Mouse (Mus musculus) frontal cortex, postnatal 36 days (tissue): ENCODE results near the gene Armc7.
"Not testable (repeated sequence)": the region's sequence is repeated elsewhere in the genome, so short reads cannot be mapped to it uniquely, and the experiment has no call there.

ENCODE experiments used
- DNase-seq, 2 experiments: peaks; one replicate each; pipeline ENCODE4 v3.0.0; 2022; ENCODE audit warnings: low spot score in 2 of 2

Armc7 gene

DNA sequence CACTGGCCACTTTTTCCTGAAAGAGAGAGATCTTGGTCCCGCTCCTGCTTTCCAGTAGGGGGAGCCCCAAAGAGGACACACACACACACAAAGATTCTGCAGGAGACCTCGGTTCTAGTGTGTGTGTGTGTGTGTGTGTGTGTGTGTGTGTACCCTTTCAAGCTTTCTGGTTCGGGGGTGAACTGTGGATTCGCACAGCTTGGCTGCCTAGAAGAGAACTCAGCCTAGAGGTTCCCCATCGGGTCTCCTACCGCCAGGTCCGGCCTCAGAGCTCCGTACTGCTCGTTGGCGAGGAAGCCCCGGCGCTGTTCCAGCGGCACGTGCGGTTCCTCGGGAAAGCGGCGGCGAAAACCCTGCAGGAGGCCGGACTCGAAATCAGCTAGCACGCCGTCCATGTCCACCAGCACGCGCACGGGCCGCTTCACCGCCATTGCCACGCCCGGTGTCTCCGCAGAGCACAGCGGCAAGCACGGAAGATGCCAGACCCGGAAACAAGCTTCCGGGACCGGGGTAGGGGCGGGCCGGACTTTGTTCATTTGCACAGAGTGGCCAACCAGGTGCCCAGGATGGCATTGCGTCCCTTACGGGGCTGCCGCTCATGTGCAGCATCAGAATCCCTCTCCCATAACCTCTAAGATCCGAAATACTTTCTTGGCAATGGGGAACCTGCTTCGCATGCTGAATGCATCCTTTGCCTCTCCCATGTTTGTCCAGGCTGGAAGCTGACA lies 16.1 kb downstream of the Armc7 start, which contains the start of gene Nt5c:
Gene Nt5c (minus strand): TSS at position 507 of the 728 bp plus-strand sequence.
- DNase-seq = peak; percentile 76 to 89

DNA sequence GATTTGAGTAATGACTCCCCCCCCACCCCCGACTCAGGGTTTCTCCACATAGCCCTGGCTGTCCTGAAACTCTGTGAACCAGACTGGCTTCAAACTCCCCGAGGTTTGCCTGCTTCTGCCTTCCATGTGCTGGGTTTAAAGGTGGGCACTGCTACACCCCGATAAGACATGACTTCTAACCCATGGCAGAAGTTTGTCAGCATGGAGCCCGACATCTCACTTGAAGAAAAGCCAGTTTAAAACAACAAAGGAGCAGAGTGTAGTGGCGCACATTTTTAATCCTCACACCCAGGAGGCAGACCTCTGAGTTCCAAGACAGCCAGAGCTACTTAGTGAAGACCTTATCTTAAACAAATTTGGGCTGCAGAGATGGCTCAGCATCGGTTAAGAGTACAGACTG lies 16.9 kb downstream of the Armc7 start:
- DNase-seq = no peak

DNA sequence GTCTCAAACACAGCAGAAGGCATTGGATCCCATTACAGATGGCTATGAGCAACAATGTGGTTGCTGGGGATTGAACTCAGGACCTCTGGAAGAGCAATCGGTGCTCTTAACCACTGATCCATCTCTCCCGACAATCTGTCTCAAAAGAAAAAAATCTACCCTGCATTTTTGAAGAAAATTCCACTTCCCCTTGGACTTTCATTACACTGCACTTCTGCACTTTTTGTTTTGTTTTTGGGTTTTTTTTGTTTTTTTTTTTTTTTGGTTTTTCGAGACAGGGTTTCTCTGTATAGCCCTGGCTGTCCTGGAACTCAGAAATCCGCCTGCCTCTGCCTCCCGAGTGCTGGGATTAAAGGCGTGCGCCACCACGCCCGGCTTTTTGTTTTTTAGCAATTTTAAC lies 21.1 kb downstream of the Armc7 start:
- not testable (repeated sequence) for DNase-seq

DNA sequence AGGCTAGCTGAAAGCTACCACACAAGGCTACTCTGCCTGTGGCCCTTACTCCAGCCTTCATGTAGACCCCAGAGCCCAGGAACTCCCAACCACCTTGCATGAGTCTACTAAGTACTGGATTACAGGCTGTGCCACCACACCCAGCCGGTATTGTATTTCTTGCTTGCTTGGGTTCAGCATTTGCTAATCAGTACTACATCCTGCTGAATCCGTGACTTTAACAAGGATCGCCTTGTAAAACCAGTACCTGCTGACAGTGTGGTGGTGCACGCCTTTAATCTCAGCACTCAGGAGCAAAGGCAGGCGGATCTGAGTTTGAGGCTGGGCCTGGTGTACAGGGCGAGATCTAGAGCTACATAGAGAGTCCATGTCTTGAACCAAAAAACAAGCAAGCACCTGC lies 27.2 kb downstream of the Armc7 start:
- no peak for DNase-seq

DNA sequence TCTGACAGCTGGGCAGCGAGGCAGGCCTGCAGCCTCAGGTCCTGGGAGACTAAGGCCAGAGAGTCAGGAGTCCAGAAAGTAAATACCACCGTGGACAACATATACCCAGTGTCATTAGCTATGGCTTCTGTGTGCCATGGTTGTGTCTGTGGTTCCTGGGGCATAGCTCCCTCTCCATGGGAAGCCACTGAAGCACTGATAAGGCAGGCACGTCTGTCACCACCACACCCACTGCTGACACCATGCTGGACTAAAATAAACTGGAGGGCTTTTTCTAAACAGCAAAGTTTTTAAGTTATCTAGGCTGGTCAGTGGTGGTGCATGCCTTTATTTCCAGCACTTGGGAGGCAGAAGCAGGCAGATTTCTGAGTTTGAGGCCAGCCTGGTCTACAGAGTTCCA lies 31.1 kb downstream of the Armc7 start:
- no peak for DNase-seq

DNA sequence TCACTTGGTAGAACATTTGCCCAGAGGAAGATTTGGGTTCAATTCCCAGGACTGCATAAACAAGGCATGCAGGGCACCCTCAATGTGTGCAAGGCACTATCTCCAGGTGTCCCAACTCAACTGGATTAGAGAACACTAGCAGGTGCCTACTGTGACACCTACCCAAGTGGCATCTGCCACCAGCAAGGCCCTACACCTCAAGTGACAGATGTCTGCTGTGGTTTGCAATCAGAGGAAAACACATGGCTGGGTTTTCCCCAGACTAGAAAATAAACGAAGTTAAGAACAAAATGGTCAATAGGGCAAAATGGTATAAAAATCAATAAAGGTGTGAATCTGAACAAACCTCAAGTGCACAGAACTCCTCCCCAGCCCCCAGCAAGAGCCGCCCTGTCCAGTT lies 32.6 kb downstream of the Armc7 start:
- no peak for DNase-seq

DNA sequence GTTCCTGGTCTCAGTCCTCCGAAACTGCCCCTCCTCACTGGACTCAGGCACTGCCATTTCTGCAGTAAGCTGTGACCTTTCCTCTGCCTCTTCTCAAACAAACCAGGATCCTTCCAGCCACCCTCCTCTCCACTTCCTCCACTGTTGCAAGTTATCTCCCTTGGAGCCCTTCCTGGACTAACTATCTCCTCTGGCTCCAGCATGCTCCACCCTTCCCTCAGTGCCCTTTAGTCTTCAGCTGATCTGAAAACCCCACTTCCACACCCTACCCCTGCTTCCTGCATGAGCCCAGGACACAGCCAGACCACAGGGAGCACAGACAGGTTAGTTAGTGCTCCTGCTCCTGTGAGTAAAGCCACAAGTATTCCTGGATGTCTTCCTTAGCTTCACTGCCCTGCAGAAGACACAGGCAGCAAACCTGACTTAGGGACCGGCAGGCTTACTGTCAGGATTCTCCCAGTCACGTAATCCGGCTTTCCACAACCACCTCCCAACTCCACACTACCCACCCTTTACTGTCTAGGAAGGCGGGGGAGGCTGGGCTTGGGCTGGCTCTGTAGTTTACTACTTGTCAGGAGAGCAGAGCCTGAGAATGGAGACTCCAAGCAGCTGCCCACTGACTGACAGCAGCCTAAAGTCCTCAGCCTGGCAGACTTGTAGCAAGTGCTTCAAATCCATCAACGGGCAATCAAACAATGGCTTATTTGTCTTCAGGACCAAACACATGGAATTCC lies 34.5 kb downstream of the Armc7 start:
- DNase-seq = no peak

DNA sequence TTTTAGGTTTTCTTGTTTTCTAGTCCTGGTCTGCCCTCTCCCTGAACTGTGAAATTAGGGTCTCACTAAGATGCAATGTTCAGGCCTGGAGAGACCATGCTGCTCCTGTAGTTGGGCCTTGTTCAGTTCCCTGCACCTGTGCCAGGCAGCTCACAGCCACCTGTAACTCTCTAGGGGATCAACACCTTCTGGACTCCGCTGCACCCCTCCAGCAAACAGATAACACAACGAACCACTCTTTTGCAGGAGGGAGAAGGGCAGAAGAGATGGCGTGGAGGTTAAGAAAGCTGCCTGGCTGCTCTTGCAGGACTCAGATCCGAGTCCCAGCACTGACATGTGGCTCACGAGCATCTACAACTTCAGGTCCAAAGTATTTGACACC lies 35.0 kb downstream of the Armc7 start:
- no peak for DNase-seq

DNA sequence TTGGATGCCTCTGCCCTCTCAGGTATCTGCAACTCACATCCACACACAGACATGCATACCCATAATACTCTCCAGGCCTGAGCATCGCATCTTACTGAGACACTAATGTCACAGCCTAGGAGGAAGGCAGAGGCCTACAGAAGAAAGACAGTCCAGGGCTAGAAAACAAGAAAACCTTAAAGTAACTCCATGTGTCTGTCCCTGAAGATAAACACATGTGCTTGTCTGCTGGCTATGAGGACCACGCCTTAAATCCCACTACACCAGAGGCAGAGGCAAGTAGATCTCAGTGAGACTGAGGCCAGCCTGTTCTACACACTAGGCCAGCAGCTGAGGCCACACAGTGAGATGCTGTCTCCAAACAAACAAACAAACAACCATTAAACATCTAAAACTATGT lies 35.7 kb downstream of the Armc7 start:
- DNase-seq = no peak

DNA sequence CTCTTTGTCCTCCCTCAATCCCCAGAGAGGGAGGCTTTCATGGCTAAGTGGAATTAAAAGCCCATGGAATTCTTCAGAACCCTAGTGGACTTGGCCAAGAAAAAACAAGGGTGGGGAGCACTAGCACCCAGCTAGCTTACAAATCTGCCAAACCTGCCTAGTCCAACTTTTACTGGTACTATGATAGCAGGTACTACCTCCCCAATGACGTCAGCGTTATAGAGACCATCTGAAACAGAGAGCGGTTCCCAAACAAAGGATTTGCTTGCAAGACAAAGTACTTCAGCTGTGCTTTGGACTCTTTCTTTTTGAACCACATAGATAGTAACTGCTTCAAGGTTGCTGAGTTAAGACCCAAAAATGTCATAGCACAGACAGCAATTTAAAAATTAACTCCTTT lies 36.5 kb downstream of the Armc7 start:
- DNase-seq = no peak

DNA sequence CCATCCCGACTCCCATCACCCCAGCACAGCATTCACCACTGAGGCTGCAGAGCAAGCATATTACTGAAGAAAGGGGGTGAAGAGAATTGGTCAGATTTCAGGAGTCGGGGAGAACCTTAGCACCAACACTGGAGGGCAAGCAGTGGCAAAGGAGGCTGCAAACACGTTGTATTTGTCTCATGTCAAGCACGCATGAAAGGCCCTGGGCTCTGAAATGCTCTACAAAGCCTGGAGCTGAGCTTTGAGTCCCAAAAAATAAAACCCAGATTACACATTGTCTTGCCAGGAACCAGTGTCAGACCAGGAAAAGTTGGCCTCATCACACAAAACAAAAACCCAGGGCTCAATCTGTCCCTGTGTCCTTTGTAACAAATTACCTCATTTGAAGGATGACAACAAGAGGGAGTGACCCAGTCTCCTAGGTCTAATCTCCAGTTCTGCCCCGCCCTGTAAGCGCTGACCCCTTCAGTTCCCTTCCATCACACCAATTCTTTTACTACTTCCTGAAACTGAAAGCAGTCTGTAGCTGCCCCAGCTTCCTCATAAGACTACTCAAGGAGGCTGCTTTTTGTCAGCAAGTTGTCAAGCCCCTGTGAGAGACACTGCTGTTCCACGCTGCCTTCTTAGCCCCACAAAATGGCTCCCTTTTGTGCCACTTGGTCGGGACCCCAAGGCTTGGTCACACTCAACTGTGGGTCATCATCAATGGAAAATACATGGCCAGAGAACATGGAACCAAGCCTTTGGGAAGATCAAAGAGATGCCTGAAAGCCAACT lies 37.1 kb downstream of the Armc7 start:
- DNase-seq = no peak

DNA sequence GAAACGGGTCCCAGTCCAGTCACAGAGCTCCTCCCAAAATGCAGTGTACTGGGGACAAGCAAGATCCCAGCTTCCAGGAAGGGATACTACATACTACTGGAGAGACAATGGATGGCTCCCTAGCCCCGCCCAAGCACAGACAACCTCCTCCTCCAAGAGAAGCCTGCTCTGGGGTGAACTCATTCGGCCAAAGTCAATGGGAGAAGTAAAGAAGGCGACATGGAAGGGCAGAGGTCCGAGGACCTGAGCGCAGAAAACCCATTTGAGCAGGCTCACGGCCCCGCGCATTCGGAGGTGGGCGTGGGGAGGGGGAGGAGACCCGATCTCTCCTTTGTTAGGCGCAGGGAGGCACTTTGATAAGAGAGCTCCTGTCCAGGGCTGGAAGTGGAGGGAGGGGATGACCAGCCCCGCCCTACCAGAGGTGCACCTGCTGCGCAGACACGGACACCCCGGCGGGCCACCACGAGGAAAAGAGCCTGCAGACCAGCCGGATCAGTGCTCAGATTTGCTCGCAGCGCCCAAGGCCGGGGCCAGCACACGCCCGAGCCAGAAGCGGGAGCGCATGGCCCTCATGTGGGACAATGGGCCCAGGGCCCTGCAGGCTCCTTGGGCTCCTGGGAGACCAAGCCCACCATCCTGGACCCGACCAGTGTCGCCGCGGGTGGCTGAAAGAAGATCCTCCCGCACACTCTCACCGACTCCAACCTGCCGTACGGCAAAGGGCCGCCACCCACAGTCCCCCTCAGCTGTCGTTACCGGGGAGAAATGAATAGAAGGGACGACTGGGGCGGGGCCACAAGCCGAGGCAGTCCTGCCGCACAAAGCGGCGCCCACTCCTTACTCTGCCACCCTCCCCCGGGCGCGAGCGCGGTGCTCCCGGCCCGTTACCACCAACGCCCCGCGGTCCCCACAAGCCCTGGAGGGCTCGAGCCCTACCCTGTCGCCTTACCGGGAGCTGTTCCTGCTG lies 38.1 kb downstream of the Armc7 start:
- DNase-seq = no peak

DNA sequence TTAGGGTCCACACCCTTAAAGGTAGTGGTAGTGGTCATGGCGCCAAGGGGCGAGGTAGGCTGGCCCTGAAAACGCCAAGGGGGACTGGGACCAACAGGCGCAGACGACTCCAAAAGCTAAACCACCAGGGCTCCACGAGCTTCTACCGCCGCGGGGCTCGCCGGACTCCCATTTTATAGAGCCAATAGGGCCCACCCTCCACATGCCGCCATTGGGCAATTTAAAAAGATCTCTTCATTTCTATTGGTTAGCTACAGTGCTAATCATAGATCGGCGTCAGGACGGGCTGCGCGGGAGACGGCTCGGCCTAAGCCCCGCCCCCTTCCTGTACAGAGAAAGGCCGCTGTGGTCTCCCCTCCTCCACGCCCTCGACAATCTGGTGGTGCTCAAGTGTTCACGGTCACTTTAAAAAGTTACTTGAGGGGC lies 38.8 kb downstream of the Armc7 start, which contains the start of gene Jpt1:
Gene Jpt1 (minus strand): TSS at position 150 of the 426 bp plus-strand sequence.
- DNase-seq = peak; percentile 95 to 98

DNA sequence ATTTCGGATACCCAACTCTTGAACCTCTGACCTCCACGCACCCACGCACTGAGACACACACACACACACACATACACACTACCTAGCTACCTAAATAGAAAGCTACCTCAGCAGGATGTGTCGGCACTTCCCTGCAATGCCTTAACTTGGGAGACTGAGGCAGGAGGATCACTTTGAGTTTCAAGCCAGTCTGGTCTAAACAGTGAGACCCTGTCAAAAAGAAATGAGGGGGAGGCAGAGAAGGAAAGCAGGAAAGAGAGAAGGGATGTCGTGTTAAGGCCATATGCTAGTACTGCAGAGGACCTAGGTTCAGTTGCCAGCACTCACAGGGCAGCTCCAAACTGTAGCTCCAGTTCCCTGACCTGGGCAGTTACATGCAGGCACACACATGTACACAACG lies 39.6 kb downstream of the Armc7 start:
- no peak for DNase-seq

DNA sequence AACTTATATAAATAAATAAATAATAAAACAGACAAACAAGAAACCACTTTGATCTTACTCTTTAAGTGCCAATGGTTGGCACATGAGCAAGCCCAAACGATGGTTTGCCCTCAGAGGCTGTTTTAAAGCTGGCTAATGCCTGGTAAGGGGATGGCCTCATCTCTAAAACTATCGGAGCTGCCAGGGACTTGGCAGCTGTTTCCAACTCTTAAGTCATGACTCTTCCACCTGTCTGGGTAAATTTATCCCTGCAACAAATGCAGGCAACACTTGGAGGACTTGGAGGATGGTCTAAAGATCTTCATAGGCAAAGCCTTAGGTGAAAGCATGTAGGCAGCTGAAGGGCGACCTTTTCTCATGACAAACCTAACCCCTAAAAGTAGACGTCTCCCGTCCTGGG lies 41.5 kb downstream of the Armc7 start:
- no peak for DNase-seq

DNA sequence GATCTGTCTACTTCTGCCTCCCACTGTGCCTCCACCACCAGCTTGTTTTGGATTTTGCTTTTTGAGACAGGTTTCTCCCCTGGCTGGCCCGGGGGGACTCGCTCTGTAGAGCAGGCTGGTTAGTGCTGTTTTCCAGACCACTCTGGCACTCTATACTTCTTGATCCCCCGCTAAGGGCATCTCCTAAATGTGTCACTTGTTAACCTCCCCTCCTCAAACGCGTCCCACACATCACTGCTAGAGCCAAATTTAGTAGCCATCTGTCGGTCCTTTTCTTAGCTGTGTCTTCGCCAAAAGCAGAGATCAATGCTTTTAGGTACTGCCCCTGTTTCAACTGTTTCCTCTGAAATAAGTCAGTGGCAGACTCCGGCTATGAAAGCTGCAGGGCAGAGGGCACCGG lies 43.2 kb downstream of the Armc7 start:
- DNase-seq = peak; percentile 45 to 69

DNA sequence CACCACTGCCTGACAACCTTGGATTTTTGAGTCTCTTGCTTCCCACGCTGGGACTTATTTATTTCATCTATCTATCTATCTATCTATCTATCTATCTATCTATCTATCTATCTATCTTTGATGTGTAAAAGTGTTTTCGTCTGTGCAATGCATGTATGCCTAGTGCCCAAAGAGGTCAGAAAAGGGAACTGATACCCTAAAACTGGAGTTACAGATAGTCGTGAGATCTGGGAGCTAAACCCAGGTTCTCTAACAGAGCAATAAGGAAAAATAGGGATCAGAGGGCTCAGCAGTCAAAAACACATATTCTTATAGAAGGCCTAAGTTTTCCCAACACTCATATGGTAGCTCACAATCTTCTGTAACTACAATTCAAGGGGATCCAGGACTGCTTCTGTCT lies 44.1 kb downstream of the Armc7 start:
- DNase-seq = no peak

DNA sequence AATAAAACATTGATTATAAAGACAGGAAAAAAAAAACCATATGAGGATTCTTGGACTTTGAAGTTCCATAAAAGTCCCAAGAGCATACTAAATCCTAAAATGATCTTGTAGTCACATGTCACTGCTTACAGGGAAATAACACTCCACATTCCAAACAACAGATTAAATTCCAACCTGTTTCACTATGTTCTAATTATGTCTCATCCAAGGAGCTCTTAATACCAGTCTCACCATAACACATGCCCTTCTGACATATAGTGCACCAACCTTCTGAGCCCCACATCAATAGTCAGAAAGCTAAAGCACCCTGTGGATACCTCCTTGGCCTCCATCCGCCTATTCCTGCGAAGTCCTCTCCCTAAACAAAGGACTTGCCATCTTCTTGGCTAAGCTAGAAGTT lies 44.8 kb downstream of the Armc7 start:
- no peak for DNase-seq

DNA sequence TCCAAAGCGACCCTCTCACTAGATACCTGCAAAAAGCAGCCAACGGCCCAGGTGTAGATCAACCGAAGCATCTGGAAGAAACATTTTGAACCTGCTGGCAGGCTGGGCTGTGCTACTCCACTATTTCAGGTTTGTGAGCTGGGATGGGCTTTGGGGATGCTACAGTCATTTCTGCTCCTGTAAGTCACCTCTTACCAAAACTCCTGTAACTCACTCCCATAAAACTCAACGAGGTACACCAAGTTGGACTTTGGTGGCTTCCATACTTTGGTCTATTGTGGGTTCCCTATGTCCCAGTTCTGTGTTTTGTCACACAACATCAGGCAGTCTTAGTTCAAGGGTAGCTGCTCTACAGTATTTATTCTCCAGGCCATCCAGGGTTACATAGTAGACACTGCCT lies 45.6 kb downstream of the Armc7 start:
- no peak for DNase-seq

DNA sequence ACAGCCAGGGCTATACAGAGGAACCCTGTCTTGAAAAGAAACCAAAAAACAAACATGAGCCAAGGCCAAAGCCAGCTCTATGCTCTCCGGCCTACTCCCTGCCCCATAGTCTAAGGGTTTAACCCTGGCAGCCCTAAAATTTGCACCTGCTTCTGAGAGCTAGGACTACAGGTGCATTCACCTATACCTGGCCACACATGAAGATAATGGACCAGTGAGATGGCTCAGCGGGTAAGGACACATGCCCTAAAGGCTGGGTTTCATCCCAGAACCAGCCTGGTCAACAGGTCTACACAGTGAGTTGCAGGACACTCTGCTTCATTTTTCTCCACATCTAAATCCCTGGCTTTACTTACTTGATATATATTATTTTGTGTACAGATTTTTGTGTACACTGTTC lies 46.8 kb downstream of the Armc7 start:
- no peak for DNase-seq

DNA sequence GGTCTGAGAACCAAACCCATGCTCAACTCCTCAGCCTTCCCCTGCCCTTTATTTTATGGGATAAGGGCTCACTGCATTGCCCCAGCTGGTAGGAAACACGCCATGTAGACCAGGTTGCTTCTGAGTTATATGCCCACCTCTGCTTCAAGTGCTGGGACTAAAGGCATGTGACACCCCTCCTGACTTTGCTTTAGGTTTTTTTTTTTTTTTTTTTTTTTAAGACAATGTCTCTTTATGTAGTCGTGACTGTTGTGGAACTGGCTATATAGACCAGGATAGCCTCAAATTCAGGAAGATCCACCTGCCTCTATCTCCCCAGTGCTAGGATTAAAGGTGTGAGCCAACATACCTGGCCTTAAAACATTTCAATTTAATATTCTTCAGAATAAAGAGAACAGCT lies 47.2 kb downstream of the Armc7 start:
- DNase-seq = no peak
